Mouse (Mus musculus) hindlimb bud, embryonic 11.5 days (tissue): ENCODE results near the gene Ect2l.

ENCODE experiments used
- DNase-seq: peaks from one replicate; pipeline ENCODE4 v3.0.0-alpha.2; 2012; ENCODE audit warnings: low read depth, low spot score; ENCODE audit errors: extremely low spot score

Ect2l gene

GRCm38 (mm10) chr10:18210726-18211125, at the start of gene Ect2l:
Ect2l (minus strand) TSS chr10:18210890.
- no peak for DNase-seq

GRCm38 (mm10) chr10:18251345-18251744, 40.7 kb upstream of the Ect2l start:
- DNase-seq: no peak

GRCm38 (mm10) chr10:18243614-18244013, 32.9 kb upstream of the Ect2l start:
- DNase-seq: no peak

- no peak for DNase-seq
Measured at GRCm38 (mm10) chr10:18237191-18237590, 26.5 kb upstream of the Ect2l start.

- DNase-seq: no peak
Measured at GRCm38 (mm10) chr10:18236328-18236927, 25.7 kb upstream of the Ect2l start.

GRCm38 (mm10) chr10:18235402-18235747, 24.7 kb upstream of the Ect2l start:
- DNase-seq: no peak

- peak; percentile 88 for DNase-seq
Measured at GRCm38 (mm10) chr10:18234560-18235401, 24.1 kb upstream of the Ect2l start, which contains the start of gene Ccdc28a. Ccdc28a (minus strand) TSS chr10:18234998.

- DNase-seq: no peak
Measured at GRCm38 (mm10) chr10:18233891-18234290, 23.2 kb upstream of the Ect2l start.

GRCm38 (mm10) chr10:18224386-18224785, 13.7 kb upstream of the Ect2l start:
- DNase-seq: no peak

GRCm38 (mm10) chr10:18219351-18219750, 8.7 kb upstream of the Ect2l start:
- no peak for DNase-seq

- DNase-seq: no peak
Measured at GRCm38 (mm10) chr10:18214124-18214523, 3.4 kb upstream of the Ect2l start.

GRCm38 (mm10) chr10:18213373-18213772, 2.7 kb upstream of the Ect2l start:
- DNase-seq: no peak

GRCm38 (mm10) chr10:18210119-18210518, 571 bp downstream of the Ect2l start:
- no peak for DNase-seq

GRCm38 (mm10) chr10:18204067-18204466, 6.6 kb downstream of the Ect2l start:
- DNase-seq: no peak

GRCm38 (mm10) chr10:18202401-18202800, 8.3 kb downstream of the Ect2l start:
- DNase-seq: no peak

GRCm38 (mm10) chr10:18200656-18201055, 10.0 kb downstream of the Ect2l start:
- no peak for DNase-seq

GRCm38 (mm10) chr10:18199919-18200318, 10.8 kb downstream of the Ect2l start:
- no peak for DNase-seq

- DNase-seq: no peak
Measured at GRCm38 (mm10) chr10:18198286-18199015, 12.2 kb downstream of the Ect2l start.

- DNase-seq: peak; percentile 86
Measured at GRCm38 (mm10) chr10:18197206-18197979, 13.3 kb downstream of the Ect2l start.

GRCm38 (mm10) chr10:18194737-18195141, 16.0 kb downstream of the Ect2l start:
- peak; percentile 18 for DNase-seq

GRCm38 (mm10) chr10:18194156-18194555, 16.5 kb downstream of the Ect2l start:
- no peak for DNase-seq
